Mouse (Mus musculus): ENCODE measurements at regions not wholly inside any gene's neighbourhood (a gene's known extent, or its start where the extent isn't known, plus 50 kb on each side); places are given as distances from the start of the nearest gene placed in this dataset.
A peak's percentile ranks its signal among the peaks of the same experiment; 100 is the strongest.

GRCm38 (mm10) chr10:87639339-87639738, 117.7 kb downstream of the Pah start:
- peak; percentile 36 for DNase-seq (ENCODE audit: low read depth, low spot score)

GRCm38 (mm10) chr10:87649091-87649490, 127.5 kb downstream of the Pah start:
- DNase-seq (ENCODE audit: low read depth, low spot score) = peak; percentile 53

- DNase-seq (ENCODE audit: low read depth, low spot score) = no peak
Observed at GRCm38 (mm10) chr10:87652139-87652740, 130.6 kb downstream of the Pah start.

GRCm38 (mm10) chr10:87654112-87654511, 132.5 kb downstream of the Pah start:
- peak; percentile 79 for DNase-seq (ENCODE audit: low read depth, low spot score)

DNA sequence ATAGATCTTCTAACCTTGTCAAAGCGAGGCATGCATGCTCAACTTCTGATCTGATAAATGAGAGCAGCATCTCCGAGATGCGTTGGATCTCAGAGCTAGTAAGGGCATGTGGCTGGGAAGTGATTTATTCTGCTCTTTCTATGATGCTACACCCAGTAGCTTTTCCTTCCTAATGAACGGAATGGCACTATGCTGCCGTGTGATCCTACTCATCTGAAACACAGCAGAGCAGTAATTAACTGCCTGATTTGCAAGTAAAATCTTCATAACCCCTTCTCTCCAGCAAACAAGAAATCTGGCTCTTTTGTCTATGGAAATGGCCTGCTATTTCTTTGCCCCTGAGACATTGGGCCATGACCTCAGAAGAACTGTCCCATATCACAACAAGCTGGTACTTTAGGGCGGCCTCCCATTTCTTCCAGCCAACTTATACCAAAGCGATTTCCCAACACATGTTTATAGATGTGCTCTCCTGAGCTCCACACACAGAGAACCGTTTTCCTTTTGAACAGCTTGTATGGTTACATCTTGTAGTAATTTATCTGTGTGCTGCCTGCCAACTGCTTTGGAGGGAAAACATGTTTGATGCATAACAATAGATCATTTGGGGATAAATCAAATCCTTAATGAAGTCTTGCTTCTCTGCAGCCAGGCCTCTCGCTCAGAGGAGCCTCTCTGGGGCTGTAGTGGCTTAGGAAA, 144.6 kb downstream of the Pah start:
- peak; percentile 16 for DNase-seq (ENCODE audit: low read depth, low spot score)

DNA sequence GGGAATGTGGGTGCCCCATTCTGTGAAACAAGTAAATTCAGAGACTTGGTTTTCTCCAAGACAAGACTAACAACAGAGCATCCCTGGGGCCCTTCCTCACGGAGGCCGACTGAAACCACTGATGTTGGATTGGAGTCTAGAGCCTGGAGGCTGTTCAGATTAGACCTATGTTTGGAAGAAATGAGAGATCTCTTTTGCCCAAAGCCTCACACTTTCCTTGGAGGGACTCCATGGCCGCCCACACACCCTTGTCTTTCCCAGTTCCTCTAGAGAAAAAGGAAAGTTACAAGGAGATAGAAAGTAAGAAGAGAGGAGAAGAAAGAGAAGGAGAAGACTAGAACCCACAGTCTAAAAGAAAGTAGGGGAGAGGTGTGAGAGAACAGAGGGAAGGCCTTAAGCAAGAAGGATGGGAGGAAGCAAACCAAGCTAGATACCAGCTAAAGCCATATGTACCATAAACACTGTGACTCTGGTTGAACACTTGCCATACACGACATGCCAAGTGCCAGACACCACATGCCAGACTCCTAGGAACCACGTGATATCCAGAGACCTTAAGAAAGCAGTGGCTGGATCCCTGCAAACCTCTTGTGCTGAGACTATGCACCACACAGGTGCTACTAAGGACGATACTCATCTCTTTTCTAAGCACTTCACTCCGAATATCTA, 145.3 kb downstream of the Pah start:
- peak; percentile 62 for DNase-seq (ENCODE audit: low read depth, low spot score)

GRCm38 (mm10) chr10:87667651-87668140, 146.1 kb downstream of the Pah start:
- no peak for DNase-seq (ENCODE audit: low read depth, low spot score)

- DNase-seq (ENCODE audit: low read depth, low spot score) = no peak
Observed at GRCm38 (mm10) chr10:87674740-87675420, 153.3 kb downstream of the Pah start.

DNA sequence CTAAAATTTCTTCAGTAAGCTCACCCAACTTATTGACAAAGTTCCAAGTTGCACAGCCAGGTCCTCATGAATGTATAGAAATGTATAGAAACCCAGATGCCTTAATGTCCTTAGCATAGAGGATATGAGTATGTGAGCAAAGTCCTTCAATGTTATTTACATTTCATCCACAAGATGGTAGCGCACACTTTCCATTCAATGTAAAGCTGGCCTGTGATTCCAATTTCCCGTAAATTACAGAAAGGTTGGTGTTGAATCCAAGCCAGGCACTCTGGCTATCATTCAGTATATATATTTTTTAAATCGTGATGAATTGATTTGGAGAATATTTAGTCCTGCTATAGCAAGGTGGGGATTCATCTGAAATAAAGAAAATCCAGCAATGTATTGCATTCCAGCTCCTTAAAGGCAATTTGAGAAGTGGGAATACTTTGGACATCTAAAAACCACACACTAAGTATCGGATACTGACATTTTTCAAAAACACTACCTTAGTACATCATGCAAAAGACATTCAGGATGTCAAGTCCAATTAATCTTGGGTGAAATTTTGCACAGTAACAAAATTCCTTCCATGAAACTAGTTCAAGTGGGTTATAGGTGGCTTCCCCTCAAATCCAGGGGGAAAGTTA, 154.6 kb downstream of the Pah start:
- DNase-seq (ENCODE audit: low read depth, low spot score) = peak; percentile 15

DNA sequence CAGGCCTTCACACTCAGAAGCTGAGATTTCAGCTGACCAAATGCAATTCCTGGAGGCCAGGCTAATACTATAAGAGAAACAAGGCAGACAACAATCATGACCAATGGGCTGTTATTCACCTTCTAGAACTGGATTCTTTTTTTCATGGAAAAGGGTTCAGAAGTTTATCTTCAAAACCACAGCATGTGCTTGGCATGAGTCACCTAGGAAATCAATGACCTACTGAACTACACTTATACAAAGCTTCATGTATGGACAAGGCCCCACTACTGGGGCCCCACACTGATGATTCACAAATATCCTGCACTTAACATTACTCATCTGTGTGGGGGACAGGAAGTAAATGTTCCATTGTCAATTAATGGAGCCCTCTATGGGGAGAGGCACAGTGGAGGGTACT, 157.4 kb downstream of the Pah start:
- DNase-seq (ENCODE audit: low read depth, low spot score) = no peak

GRCm38 (mm10) chr10:87686311-87686710, 164.7 kb downstream of the Pah start:
- no peak for DNase-seq (ENCODE audit: low read depth, low spot score)

- no peak for DNase-seq (ENCODE audit: low read depth, low spot score)
Observed at GRCm38 (mm10) chr10:87686785-87687184, 165.2 kb downstream of the Pah start.

DNA sequence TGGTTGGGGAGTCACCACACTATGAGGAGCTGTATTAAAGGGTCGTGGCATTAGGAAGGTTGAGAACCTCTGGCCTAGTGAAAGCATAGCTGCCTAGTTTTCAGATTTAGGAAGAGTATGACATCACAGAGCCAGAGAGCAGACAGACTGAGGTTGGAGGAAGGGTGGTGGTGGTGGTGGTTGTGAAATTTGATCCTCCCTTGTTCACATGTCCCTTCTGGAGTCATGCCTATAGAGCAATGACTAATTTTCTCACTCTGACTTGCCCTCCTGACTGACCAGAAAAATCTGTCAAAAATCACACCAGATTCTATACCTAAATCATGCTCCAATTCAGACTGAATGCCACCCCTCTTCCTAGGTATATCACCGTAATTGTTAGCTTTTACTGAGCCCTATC, 166.2 kb downstream of the Pah start:
- DNase-seq (ENCODE audit: low read depth, low spot score) = no peak

GRCm38 (mm10) chr10:87690831-87691230, 167.2 kb upstream of the Igf1 start:
- peak; percentile 11 for DNase-seq (ENCODE audit: low read depth, low spot score)

DNA sequence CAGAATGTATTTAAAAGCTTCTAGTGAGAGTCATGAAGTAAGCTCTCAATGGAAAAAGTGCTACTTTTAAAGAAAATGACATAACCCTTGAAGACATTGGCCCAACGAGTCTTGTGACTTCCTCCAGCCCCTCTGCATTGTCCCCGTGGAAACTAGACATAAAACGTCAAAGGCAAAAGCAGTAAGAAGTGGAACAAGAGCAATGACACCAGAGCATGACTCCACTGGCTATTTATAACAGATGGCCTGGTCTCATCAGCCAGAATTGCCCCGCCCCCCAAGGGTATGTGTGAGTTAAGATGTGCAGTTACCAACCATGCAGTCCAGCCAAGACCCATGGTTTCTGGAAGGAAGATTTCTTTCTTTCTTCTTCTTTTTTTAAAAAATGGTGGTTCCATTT, 161.6 kb upstream of the Igf1 start:
- no peak for DNase-seq (ENCODE audit: low read depth, low spot score)

- no peak for DNase-seq (ENCODE audit: low read depth, low spot score)
Observed at GRCm38 (mm10) chr10:87711209-87711608, 146.9 kb upstream of the Igf1 start.

DNA sequence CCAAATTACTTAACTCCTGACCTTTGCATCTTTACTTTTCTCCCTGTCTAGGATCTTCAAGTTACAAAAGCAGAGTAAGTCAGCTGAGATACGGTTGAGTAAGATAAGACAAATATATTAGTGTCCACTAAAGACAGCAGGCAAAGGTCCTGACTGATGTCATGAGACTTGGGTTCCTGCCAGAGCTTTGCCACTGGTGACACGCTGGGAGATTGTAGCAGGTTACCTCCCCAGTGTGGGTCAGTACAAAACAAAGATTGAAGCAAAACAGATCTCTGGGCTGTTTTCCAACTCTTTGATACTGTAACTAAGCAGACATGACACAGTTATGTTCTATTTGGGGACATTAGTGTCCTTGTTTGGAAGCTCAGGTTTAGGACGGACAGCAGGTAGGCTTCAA, 146.3 kb upstream of the Igf1 start:
- peak; percentile 12 for DNase-seq (ENCODE audit: low read depth, low spot score)

DNA sequence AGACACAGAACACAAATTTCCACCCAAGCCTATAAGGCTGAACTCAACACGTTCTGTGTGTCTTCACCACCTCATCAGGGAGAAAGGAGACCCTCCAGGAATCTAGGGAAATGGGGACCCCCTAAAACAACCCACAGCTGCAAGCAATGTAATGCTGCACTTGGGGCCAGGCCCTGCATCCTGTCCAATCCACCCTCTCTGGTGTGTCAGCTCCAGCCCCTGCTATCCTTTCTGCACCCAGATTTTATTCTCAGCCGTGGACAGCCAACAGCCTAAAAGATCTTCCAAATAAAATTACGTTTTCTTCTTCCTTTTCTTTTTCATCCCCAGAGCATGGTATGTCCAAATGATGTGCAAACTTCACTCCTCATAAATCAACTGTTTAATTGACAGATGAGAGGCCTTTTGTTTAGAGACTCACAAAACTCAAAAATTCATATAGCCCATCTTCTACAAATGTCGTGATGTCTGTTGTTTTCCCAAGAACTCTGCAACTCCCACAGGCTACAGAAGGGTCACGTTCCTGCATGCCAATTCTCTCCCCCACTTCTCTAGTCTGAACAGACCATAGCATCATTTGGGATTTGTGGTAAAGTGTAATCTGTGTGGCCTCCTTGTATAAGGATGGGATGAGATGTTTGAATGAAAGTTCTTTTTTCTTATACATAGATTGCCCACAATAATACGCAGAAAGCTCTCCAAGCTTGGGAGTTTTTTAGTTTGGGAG, 142.0 kb upstream of the Igf1 start:
- no peak for DNase-seq (ENCODE audit: low read depth, low spot score)

GRCm38 (mm10) chr10:87717156-87717555, 140.9 kb upstream of the Igf1 start:
- DNase-seq (ENCODE audit: low read depth, low spot score) = no peak

DNA sequence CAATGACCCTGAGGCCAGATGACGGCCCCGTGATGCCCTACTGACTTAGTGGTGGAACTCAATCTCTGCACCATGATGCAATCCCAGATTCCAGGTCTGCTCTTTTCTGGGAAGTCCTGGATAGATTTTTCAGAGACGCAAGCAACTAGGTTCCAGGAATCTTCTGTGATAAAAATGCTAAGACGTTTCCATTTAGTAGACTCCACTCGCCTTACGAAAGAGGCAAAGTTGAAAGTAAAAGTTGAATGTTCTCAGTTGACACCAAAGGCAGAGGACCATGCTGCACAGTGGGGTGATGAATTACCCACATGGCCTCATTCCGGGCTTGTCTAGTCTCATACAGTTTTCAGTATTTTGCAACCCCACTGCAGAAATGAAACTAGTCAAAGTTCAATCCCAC, 139.6 kb upstream of the Igf1 start:
- DNase-seq (ENCODE audit: low read depth, low spot score) = no peak

- no peak for DNase-seq (ENCODE audit: low read depth, low spot score)
Observed at GRCm38 (mm10) chr10:87719978-87720377, 138.1 kb upstream of the Igf1 start.
